Mouse (Mus musculus) common myeloid progenitor, adult 5-6 weeks (primary cell): ENCODE results near the gene Mink1. TPM values are rescaled to one million over a fixed set of nuclear protein-coding genes. Genes with fewer than 3 reads are reported as not detected.

Experiments
- ATAC-seq: replicated peaks from 2 replicates; pipeline ENCODE4 v1.8.0; 2016; ENCODE audit warnings: low read depth, mild to moderate bottlenecking, moderate TSS enrichment, inconsistent platforms; ENCODE audit not compliant: poor library complexity, severe bottlenecking
- total RNA-seq: library from RNA; stranded (forward); fragments of 200-1000, 187-1606 nt; gene quantifications from 2 replicates; pipeline ENCODE4 v1.2.3, GENCODE M21; 2017

The Mink1 gene
- total RNA-seq, 1 experiment from 2014 or later = 30.8 TPM

DNA sequence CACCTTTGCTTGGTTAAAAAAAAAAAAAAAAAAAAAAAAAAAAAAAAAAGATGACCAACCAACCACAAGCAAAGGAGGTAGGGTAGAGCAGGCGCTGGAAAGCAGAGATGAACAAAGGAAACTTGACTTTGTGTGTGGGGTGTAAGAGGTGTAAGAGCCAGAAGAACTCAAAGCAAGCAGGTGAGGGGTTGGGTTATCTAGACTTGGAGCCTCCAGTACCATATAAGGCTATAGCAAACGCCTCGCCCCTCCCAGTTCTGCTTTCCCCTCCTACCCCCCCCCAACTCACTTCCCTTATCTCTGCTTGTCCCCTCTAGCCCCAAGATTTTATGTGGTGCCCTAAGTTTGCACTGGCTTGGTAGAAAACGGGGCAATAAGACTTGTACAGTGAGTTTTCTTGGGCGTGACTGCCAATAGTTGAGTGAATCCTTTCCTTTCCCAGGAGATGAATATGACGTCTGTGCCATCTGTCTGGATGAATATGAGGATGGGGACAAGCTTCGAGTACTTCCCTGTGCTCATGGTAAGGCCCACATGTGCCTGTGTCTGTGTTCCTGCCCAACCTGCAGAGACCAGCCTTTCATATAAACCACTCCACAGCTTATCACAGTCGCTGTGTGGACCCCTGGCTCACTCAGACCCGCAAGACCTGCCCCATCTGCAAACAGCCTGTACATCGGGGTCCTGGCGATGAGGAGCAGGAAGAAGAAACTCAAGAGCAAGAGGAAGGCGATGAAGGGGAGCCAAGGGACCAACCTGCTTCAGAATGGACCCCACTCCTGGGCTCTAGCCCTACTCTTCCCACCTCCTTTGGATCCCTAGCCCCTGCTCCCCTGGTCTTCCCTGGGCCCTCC lies 87.9 kb downstream of the Mink1 start:
- ATAC-seq = no peak

DNA sequence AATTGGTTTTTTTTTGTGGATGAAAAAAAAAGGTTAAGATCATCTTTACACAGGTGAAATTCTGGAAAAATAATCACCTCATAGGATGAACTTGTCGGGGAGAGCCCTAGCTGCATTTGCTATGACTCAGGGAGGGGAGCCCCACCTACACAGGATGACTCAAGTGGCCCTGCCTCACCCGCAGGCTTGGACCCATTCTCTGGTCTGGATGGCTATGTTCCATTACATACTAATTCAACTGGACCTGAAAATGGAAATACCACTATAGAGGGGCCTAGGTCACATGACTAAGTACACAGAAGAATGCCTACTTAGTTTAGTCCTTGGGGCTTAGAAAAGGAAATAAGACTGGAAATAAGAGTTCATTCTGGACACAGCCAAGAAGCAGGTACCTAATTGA lies 88.7 kb downstream of the Mink1 start:
- ATAC-seq = no peak

DNA sequence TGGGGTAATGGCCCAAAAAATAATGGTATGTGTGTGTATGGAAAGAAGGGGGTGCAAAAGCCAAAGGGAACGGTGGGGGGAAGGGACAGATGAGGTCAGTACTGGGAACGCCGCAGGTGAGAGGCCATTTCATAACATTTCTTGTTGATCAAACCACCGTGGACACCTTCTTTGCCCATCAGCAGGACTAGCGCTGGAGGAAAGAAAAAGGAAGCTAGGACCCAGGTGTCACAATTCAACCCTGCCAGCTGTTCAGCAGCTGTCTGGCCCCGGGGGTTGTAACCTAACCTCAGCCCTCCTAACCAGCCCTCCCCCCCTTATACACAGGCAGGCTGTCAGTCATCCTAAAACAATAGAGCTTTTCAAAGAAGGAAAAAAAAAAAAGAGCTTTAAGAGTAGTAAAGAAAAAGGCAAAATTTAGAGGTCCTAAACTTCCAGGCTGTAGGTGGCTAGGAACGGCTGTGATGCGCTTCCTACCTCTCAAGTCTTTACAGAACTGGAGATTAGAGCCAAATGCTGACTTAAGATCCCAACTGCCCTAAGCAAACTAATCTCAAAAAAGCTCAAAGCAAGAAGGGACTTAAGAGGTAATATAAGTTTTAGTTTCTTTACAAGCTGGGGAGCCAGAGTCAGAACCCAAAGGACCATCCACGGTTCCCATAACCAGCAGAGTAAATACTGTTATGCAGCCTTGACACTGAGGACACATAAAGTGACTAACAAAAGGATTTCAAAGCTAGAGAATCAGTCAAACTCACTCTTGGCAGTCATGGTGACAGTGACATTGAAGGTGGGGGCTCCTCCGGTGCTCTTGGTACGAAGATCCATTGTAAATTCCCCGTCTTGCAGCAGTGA lies 89.6 kb downstream of the Mink1 start:
- no peak for ATAC-seq

DNA sequence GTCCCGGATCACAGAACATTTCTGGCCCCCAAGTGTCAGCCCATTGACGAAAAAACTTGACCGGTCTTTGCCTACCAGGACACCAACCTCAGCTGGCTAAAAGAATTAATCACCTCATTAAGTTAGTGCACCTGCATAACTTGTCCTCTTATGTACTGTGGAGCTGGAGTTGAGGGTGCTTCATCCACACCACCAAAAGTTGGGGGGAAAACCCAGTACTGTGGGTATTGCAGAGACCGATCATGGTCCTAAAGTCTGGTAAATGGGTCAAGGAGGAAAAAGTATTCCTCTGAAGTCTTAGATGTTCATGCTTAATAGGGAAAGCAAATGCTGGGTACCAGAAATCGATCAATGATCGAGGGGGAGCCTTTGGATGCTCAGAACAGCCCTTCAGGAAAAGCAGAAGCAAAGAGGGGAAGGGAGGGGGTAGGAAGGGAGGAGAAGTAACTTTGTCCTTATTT lies 90.2 kb downstream of the Mink1 start:
- no peak for ATAC-seq

DNA sequence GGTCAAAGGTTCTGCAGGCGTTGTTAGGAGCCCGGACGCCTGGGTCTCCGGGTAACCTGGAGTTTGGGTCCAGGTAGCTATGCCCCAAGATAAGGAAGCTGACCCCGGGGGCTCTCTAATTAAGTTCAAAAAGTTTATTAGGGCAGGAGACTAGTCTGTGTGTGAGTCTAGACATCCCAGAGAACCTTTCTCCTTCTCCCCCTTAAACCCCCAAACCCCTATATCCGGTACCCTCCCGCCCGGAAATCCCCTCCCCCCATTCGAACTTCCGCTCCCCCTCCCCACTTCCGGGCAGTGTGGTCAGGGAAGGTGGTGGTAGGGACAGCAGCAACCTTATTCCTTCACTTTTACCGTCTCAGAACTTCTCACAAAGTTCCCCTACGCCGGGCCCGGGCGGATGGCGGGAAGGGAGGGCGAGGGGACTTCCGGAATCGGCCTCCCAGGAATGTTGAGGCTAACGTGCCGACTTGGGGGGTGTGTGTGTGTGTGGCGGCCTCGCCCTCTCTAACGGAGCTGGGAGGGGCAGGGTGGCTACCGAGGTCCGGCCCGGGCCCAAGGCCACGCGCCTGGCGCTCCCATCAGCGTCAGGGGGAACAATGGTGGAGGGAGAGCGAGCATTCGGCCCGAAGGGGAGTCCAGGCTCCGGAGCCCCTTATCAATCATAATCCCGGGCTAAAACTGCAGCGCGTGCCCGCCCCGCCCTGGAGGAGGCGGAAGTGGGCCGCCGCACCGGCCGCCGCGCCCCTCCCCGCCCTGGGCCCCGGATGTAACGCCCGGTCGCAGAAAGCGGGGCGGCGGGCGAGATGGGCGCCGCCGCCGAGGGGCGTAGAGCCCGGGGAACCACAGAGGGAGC lies 90.9 kb downstream of the Mink1 start:
- no peak for ATAC-seq

DNA sequence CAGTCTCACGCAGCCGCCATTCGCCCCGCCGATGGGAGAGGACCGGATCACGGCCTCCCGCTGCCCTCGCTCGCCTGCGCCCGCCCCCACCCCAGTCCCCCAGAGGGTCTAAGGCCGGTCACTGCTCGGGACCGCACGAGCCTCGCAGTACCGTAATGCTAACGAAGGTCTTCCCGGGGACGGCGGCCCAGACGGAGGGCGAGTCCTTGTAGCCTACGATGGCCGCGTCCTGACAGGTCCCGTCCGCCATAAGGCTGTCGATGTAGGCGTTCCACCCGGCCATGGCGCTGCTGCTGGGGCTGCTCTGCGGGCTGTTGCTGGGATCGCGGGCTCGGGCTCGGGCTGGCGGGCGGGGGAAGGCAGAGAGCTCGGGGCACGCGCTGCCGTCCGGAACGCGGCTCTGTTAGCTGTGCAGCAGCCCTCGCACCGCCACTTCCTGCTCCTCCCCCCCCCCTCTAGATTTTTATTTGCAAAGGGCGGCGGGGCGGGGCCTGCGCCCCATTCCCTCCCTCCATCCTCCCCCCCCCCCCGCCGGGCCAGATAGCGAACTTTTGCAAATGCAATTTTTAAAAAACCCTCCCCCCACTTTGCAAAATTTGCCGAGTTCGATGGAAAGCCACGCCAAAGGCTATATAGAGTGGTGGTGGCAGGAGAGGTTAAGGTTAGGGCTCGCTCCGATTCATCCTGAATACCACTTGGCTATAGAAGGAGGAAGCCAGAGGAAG lies 91.7 kb downstream of the Mink1 start, which contains the start of gene Pfn1:
TSS of gene Pfn1 (minus strand) at position 447 of the 725 bp plus-strand sequence.
- ATAC-seq = peak; percentile 19

DNA sequence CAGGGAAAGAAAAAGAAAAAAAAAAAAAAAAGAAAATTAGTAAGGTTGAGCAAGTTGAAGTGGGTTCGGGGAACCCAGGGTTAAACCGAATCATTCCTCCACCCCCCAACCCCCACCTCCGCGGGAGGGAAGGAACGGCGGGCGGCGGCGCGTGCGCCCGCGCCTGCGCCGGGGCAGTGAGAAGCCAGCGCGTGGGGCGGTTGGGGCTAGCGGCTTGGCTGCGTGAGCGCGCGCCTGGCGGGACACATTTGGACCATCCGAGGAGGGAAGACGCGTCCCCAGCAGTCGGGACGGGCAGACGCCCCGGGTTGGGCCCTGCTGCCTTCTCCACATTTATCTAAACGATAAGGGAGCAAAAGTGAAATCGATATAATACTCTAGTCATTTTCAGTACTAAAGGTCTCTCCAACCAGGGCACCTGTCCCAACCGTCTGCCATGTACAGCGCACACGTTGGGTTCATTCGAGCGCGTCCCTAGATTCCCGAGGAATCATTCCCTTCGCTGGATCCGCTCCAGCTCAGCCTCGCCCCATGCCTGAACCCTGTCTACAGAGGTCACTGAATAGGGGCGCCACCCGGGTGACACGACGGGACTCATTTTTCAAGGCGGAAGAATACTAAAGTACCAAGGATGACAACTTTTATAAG lies 92.4 kb downstream of the Mink1 start:
- peak; percentile 23 for ATAC-seq

DNA sequence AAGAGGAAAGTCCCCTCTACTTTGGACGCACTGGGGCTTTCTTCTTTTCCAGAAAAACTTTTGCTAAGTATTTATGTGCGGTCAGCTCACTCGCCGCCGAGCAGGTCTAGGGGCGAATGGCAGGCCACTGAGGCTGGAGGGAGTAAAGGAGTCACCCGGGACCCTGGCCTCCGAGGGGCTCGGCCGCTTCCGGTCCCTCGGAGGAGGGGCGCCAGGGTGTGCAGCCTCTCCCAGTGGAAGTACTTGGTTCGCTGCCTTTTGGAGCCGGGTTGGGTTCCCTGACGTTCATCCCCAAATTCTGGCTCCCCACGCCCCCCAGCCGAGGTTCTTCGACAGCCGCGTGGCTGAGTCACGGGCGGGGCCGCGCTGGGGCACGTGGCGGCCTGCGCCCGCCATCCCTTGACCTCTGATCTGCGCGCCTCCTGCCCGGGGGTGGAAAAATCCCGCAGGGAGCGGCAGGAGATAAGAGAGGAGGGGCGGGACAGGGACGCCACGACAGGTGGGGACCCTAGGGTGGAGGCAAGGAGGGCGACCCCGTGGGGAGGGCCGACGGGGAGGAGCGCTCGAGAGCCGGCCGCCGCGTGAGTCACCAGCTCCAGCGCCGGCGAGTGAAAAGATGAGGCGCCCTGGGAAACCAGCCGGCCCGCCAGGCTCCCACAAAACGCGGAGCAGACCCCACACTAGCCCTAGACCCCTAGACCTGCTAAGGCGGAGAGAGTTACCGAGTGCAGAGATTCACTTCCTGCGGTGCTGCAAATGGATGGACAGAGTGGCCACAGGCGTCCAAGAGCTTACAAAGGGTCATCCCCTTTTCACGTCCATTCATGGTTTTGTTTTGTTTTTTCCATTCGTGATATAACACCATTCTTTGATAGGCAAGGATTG lies 93.1 kb downstream of the Mink1 start:
- no peak for ATAC-seq

DNA sequence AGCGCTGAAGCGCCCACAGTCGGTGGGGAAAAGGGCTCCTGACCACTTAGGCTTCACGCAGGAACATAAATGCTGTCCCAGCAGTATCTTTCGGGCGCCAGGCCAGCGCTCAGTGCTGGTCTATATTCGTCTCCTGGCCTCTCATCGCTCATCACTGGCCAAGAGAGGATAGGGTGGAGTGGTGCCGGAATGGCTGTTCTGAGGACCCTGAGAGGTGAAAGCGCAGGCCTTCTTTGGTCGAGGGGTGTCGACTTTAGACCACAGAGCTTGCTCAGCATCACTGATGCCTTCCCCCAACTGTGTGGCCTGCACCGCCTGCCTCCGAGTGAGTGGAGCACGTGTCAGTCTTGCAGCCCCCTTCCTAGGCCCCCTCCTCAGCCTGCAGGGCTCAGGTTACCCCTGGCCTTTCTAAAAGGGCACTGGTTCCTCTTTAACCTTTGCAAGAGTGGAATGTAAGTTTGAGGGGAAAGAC lies 93.8 kb downstream of the Mink1 start:
- no peak for ATAC-seq

DNA sequence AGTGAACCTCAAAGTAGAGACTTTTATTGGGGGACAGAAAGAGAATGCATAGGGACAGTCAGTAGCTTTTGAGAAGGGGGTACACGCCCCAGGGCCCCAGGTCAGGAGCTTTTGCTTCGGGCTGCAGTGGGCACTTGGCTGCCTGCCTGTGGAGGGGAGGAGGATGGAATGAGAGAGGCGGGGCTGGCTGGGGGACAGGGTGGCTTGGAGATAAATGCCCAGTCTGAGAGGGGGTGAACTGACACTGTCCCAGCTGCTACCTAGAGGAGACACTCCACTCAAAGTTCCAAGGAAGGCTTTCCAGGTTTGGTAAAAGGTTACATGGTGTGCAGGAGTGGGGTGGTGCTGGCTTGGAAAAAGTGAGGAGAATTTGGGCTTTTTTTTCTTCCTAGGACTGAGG lies 94.3 kb downstream of the Mink1 start, which contains the start of gene Eno3:
TSS of gene Eno3 (plus strand) at position 239 of the 400 bp plus-strand sequence.
- ATAC-seq = no peak

DNA sequence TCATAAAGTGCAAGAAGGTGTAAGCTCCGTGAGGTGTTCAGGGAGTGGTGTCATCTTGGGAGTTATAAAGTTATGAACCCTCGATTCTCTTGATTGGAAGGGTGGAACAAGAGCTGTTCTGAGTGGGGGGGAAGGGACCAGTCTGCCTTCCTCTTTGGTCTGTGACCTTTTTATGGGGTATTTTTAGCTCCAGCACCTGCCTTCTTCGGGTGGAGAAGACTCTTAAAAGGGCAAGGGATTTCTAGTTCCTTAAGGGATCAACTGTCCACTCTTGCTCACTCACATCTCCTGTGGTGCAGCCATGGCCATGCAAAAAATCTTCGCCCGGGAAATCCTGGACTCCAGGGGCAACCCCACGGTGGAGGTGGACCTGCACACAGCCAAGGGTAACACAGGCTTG lies 94.9 kb downstream of the Mink1 start:
- ATAC-seq = no peak

DNA sequence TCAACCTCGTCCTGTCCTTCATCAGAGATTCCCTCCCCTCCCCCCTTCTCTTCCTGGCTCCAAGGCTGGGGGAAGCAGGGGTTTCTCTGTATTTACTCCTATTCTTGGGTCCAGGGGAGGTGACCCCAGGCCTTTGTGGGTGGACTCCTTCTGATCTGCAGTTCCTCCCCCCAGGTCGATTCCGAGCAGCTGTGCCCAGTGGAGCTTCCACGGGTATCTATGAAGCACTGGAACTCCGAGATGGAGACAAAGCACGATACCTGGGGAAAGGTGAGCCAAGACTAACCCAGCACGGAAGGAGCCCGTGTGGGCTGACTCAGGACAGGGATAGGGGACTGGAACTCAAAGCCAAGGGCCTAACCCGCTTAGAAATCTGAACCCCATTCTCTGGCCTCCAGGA lies 95.3 kb downstream of the Mink1 start:
- no peak for ATAC-seq

DNA sequence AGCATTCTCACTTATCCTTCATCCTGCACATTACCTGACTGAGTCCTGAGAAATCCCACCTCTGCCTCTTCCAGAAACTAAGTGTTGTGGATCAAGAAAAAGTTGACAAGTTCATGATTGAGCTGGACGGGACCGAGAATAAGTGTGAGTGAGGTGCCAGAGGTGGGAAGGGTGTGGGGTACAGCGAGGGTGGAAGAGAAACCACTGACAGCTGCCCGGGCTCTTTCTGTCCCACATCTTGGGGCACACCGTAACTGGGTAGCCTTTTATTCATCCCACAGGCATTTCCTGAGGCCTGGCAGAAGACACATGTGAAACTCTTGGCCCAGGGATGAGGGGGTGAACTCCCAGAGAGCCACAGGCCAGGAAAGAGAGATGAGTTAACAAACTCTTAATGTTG lies 95.8 kb downstream of the Mink1 start:
- ATAC-seq = no peak

DNA sequence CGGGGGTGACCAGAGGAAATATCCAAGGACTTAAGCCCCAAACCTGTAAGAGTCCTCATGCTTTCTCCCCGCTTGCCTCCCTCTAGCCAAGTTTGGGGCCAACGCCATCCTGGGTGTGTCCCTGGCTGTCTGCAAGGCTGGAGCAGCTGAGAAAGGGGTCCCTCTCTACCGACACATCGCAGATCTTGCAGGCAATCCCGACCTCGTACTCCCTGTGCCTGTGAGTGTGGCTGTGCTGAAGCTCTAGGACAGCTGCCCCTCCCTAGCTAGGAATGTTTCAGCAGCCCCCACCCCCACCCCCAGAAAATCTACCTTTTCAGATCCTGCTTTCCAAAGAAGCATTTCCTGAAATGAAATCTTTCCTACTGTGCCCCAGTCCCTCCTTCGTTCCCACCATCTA lies 96.3 kb downstream of the Mink1 start:
- ATAC-seq = no peak

DNA sequence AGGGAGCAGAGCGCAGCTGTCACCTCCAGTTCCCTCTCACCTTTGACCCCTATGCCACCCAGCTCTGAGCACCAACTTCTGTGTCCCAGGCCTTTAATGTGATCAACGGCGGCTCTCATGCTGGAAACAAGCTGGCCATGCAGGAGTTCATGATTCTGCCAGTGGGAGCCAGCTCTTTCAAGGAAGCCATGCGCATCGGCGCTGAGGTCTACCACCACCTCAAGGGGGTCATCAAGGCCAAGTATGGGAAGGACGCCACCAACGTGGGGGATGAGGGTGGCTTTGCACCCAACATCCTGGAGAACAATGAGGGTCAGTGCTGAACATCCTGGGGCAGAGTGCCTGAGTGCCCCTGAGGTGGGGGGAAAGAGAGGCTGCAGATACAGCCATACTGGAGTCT lies 97.9 kb downstream of the Mink1 start:
- ATAC-seq = no peak

DNA sequence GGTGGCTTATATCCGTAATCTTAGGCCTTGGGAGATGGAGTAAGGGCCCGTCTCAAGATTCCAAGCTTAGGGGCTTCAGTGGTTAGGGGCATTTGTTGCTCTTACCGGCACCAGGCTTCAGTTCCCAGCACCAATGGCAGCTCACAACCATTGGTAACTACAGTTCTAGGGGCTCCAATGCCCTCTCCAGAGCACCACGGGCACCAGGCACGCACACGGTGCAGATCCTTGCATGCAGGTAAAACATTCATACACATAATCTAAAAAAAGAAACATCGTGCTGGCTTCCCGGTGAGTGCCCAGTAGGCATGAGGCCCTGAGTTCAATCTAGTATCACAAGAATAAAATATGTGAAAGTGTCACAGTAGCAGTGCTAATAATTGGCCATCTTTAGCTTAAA lies 100.4 kb downstream of the Mink1 start:
- ATAC-seq = no peak

DNA sequence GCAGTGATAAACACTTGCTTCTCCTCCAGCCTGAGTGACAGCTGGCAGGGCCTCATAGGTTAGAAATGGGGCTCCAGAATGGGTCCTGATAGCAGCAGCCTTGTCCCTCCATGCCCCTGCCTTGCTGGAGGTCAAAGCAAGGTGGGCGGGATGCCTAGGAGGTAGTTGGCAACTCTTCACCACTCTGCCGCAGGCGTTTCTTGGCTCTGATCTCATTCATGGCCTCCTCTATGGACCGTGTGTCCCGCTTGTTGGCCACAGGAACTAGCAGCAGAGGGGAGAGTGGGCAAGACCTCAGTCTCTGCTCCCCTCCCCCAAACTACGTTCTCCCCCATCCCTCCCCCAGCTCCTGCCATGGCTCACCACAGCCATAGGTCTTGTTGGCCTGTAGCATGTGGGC lies 101.3 kb downstream of the Mink1 start:
- ATAC-seq = no peak
